Mouse (Mus musculus): Measurements from ENCODE around the gene Cab39l.

- TF ChIP-seq CTCF (conservative IDR thresholded peaks at IDR 0.05; ENCODE audit: low read length) = peak; percentile 25; the same call in 1 of the 2 replicates
- TF ChIP-seq NANOG (IDR thresholded peaks at IDR 0.05; ENCODE audit: borderline replicate concordance, low read length) = no peak
- TF ChIP-seq POU5F1 (IDR thresholded peaks at IDR 0.05; ENCODE audit: borderline replicate concordance, low read length) = no peak
Measured at GRCm38 (mm10) chr14:59467798-59468197, 27.0 kb downstream of the Cab39l start.

All from E14TG2a.4 (cell line).